Mouse (Mus musculus) bone marrow macrophage, adult 2 months (primary cell): ENCODE data around the gene Ubap2l. TPM values are rescaled to one million over a fixed set of nuclear protein-coding genes. Genes with fewer than 3 reads are reported as not detected.

Source experiments
- H3K27ac ChIP-seq: 2 replicates; pipeline ENCODE4 v1.5.1; 2012; ENCODE audit warnings: low read depth, low read length; ENCODE audit not compliant: insufficient read depth
- H3K4me1 ChIP-seq: 2 replicates; pipeline ENCODE4 v1.6.1; 2012; ENCODE audit warnings: low read length; ENCODE audit not compliant: control insufficient read depth, insufficient read depth
- H3K4me3 ChIP-seq: 2 replicates; pipeline ENCODE4 v1.5.1; 2012; ENCODE audit warnings: mild to moderate bottlenecking, low read length, moderate library complexity; ENCODE audit not compliant: insufficient read depth
- CTCF ChIP-seq: IDR thresholded peaks from 2 replicates; pipeline ENCODE4 v1.5.1; 2012; ENCODE audit warnings: low read depth, mild to moderate bottlenecking, low read length, moderate library complexity
- POLR2A ChIP-seq: IDR thresholded peaks from 2 replicates; pipeline ENCODE4 v1.6.1; 2012; ENCODE audit warnings: mild to moderate bottlenecking, low read depth, low read length, borderline replicate concordance
- polyA plus RNA-seq: library from polyadenylated mRNA; stranded (reverse); fragments of >200 nt; gene quantifications from 2 replicates; pipeline ENCODE4 v1.2.4, GENCODE M21; 2012; ENCODE audit not compliant: missing spikeins, insufficient read depth, insufficient read length

The Ubap2l gene
- polyA plus RNA-seq = 200 and 228 TPM in 2 replicates

DNA sequence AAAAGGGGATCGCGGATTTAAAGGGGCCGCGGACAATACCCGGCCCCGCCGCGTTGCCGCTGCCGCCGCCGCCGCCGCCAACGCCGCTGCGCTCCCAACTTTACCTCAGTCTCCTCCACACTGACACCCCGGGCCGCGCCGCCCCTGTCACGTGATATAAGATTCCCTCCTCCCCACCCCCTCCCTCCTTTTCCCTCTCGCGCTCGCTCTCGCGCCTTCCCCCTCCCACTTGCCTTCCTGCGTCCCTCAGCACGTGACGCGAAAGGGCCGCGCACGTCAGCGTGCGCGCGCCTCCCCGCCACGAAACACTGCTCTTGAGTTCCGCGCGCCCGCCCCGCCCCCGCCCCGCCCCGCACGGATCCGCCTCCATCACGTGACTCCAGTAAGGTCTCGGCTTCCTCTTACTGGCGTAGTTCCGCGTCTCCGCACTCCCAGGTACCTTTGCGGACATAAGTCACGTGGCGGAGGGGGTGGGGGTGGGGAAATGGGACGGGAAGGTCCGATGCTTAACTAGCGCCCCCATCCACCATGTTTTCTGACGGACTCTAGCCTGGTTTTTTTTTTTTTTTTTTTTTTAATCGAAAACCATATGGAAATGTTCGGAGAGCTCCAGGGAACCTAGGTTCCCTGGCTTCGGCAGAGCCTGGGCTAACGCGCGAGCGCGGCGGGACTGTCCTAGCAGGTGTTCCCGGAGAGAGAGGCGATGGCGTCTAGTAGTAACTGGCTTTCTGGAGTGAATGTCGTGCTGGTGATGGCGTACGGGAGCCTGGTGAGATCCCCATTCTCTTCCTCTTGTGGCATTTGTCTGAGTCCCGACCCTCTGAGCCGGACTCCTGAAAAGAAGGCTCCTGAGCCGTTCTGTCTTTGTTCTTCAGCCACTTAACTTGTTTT lies at the start of gene Ubap2l:
TSS of gene Ubap2l (minus strand) at position 278 of the 891 bp plus-strand sequence.
- peak within 1 kb of the TSS; percentile 94 for H3K27ac ChIP-seq
- peak within 1 kb of the TSS; percentile 65 for H3K4me3 ChIP-seq
- TF ChIP-seq CTCF (no peak), POLR2A (no peak)
- peaks cover 10% of the 10 kb centered on the region for H3K4me1 ChIP-seq

DNA sequence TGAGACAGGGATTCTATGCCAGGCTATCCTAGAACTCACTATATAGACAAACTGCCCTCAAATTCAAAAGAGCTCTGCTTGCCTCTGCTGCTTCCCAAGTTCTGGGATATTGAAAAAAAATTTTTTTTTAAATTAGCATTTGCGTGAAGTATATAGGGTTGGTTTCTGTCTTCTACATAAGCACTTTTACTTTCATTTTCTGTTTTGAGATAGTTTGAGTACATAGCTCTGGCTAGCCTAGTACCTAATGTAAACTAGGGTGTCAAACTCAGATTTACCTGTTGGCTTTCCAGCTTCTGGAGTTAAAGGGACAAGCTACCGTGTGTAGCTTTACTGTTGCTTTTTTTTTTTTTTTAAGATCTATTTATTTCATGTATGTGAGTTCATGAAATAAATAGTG lies 49.2 kb upstream of the Ubap2l start:
- no peak for TF ChIP-seq CTCF
- no peak overlapping the region for H3K27ac ChIP-seq
- no peak overlapping the region for H3K4me3 ChIP-seq
- no peaks in the 10 kb centered on the region for H3K4me1 ChIP-seq

DNA sequence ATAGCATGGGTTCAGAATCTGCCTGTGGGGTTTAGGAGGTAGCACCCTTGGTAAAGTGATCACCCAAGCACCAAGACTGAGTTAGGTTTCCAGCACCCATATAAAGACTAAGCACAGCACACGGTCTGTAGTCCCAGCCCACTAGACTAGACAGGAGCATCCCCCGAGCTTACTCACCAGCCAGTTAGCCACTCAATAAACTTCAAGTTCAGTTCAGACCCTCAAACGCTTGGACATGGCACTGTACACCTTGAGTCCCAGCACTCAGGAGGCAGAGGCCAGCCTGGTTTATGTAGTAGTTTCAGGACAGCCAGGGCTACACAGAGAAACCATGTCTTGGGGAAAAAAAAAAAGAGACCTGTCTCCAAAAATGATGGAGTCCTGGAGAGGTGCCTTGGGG lies 48.6 kb upstream of the Ubap2l start:
- no peaks in the 10 kb centered on the region for H3K4me1 ChIP-seq
- no peak overlapping the region for H3K4me3 ChIP-seq
- no peak for TF ChIP-seq POLR2A
- TF ChIP-seq CTCF = no peak
- H3K27ac ChIP-seq = no peak overlapping the region

DNA sequence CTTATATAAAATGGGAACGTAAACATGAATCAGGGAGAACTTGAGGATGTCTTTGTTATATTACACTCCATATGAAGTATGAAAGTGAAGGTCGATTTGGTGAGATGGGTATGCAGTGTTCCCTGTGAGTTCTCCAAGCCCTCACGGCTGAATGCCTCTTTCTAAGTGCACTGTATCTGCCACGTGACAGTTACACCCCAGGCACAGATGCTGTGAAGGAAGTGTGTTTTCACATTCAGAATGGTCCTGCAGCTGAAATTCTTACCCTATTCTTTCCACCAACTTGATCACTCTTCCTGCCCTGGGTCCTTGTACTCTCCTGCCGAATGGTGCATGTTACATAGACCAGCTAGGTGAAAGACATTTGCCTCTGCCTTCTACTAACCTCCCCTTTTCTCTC lies 45.5 kb upstream of the Ubap2l start:
- Histone ChIP-seq H3K4me1 (no peaks in the 10 kb centered on the region), H3K4me3 (no peak overlapping the region), H3K27ac (no peak overlapping the region)
- no peak for TF ChIP-seq CTCF
- TF ChIP-seq POLR2A = no peak

DNA sequence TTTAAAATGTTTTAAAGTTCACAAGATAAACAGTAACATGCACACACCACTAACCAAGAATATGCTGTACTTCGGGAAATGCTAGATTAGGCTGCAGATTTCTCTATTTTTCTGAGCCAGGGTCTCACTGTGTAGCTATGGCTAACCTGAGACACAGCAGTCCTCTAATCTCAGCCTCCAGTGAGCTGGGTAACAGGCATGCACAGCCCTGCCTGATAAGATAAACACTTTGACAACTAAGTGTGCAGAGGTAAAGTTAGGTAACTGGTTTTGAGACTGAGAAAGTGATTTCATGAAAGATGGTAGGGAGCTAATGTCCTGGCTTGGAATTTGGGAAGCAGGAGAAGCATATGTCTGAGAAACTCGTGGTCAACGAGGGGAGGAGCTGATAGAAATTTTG lies 42.0 kb upstream of the Ubap2l start:
- no peak overlapping the region for H3K4me3 ChIP-seq
- no peaks in the 10 kb centered on the region for H3K4me1 ChIP-seq
- no peak overlapping the region for H3K27ac ChIP-seq
- TF ChIP-seq CTCF = no peak
- no peak for TF ChIP-seq POLR2A

DNA sequence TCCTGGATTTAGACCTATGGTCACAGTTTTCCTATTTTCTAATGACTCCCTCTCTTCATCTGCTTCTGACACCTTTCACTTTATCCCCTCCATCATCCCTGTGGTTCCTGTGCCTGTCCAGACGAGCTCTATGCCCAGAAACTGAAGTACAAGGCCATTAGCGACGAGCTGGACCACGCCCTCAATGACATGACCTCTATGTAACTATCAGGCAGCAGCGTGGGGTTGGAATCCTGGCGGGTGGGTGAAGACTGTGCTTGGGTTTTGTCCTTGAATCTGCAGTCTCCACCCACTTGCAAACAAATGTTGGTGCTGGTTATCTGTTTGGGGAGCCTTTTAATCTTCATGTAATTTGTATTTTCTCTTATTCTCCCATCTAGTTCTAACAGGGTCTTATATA lies 38.5 kb upstream of the Ubap2l start:
- H3K27ac ChIP-seq = no peak overlapping the region
- TF ChIP-seq CTCF = no peak
- TF ChIP-seq POLR2A = no peak
- H3K4me1 ChIP-seq = peaks cover 13% of the 10 kb centered on the region
- H3K4me3 ChIP-seq = no peak overlapping the region

DNA sequence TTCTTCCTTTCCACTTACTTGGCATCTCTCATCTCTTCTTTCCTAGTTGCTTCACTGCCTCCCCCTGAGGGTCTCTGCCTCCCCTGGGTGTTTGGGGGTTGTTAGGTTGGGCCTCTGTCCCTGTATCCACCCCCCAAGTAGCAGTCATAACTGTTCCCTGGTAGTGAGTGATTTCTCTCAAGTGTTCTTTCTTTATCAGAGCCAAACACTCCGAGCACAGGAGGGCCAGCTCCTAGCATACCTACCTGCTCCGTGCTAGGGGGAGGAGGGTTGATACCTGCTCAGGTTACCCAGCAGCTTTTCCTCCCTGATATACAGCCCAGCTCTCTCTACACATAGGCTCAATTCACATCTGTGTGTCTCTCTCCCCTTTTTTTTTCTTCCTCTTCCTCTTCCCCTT lies 36.2 kb upstream of the Ubap2l start:
- TF ChIP-seq CTCF (no peak), POLR2A (no peak)
- Histone ChIP-seq H3K4me3 (no peak overlapping the region), H3K27ac (no peak overlapping the region), H3K4me1 (peaks cover 34% of the 10 kb centered on the region)

DNA sequence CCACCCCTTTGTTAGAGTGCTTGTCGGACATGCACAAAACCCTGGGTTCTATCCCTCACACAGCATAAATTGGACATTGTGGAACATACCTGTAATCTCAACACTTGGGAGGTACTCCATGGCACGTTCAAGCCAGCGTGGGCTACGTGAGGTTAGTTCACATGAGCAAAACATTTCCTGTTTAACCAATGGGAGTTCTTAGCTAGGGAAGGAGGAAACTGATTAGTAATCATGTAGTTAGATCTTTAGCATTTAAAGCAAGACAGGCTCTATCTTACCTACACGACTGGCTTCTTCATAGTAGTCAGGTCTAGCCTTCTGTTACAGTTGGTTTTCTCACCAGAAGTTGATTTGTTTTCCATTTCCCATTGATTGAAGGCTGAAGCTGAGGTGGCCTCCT lies 33.6 kb upstream of the Ubap2l start:
- H3K4me1 ChIP-seq = peaks cover 39% of the 10 kb centered on the region
- no peak overlapping the region for H3K4me3 ChIP-seq
- 0 out of 2 replicates have a peak overlapping the region, but pooled peaks have one; percentile 3 for H3K27ac ChIP-seq
- TF ChIP-seq CTCF = no peak
- no peak for TF ChIP-seq POLR2A

DNA sequence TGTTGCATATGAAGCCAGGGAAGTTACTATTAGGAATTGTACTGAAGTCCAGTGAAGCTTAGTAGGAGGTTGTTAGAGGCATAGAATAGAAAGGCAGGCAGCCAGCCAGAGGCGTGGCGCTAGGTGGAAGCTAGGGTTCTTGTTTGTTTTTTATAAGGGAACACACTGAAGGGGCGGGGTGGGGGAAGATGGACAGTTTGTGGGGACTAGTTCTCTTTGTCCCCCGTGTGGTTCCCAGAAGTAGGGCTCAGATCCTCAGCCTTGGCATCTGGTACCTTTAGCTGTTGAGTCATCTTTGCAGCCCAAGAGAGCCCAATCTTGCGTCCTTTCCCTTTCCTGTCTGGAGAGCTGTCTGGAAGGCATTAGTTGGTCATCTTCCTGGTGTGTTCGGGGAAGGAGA lies 32.9 kb upstream of the Ubap2l start:
- H3K4me3 ChIP-seq = no peak overlapping the region
- TF ChIP-seq CTCF = no peak
- peaks cover 39% of the 10 kb centered on the region for H3K4me1 ChIP-seq
- H3K27ac ChIP-seq = peak overlapping the region; percentile 91; the same call in 1 of the 2 replicates

DNA sequence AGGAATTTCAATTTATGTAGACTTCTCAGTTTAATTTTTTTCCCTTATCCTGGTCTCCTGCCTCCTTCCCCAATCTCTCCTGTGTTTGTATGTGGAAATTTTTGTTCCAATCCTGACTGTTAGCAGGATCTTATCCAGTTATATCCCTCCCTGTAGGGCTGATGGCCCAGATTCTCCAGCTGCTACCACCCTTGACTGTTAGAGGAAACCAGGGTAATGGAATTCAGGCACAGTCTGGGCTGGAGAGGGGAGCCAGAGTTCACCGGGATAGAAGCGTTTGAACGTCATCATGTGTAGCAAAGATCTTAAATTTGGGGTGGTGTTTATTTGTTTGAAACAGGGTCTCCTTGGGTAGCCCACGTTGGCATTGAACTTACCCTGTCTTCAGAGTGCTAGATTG lies 32.4 kb upstream of the Ubap2l start:
- H3K4me1 ChIP-seq = peaks cover 39% of the 10 kb centered on the region
- H3K27ac ChIP-seq = peak overlapping the region; percentile 91
- no peak for TF ChIP-seq CTCF
- TF ChIP-seq POLR2A = no peak
- H3K4me3 ChIP-seq = no peak overlapping the region
